ENCODE assay signal across 20 mouse cellular contexts in the genomic region with DNA sequence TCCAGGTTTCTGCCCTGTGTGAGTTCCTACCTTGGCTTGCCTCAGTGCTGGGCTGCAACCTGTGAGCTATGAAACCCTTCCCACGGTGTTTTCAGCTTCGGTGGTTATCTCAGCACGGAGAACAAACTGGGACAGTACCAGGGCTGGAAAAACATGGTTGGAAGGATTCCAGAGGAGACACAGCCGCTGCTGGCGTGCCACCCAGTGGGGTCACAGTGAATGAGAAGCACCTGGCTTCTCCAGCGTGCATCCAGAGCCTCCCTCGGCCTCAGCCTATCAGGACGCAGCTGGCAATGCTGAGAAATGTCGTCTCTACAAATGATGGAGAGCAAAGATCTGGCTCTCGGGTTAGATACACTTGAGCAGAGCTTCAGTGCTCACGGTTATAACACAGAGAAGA. TPM values are rescaled to one million over a fixed set of nuclear protein-coding genes. Genes with fewer than 3 reads are reported as not detected.
DNase-seq lines count a peak whose midpoint lies in the region; ATAC-seq and TF ChIP-seq lines count a peak whose summit lies in the region.
"Had no signal": no experiment of that assay in that cellular context is flagged by ENCODE, and none has a peak within 500 bp of the region (broad histone marks: within the 10 kb centered on the region; RNA-seq: fewer than 3 reads in every experiment).

No protein-coding gene starts in this region.

- H3K27ac ChIP-seq in gastrocnemius, adult 2 months = no peak overlapping the region; the same call in 1 of the 2 replicates
- H3K27ac ChIP-seq in kidney, embryonic 14.5 days (ENCODE audit: low read depth, low read length) = no peak overlapping the region
- H3K27ac ChIP-seq: heart, embryonic 15.5 days; hindbrain, embryonic 13.5 days; liver, embryonic 14.5 days; midbrain, embryonic 15.5 days had no signal

- intact Hi-C loops in gastrocnemius, adult 2 months (cut with DNase I) = no loop called here

- H3K9ac ChIP-seq in kidney, embryonic 14.5 days (ENCODE audit: low read depth, low read length) = no peak overlapping the region
- H3K9ac ChIP-seq: heart, embryonic 15.5 days; hindbrain, embryonic 13.5 days; liver, embryonic 14.5 days; midbrain, embryonic 15.5 days had no signal

- H3K4me2 ChIP-seq in kidney, embryonic 14.5 days (replicated peaks; ENCODE audit: low read depth, low read length) = no peak overlapping the region
- H3K4me2 ChIP-seq: heart, embryonic 15.5 days; hindbrain, embryonic 13.5 days; midbrain, embryonic 15.5 days had no signal

- H3K9me3 ChIP-seq in kidney, embryonic 14.5 days (ENCODE audit: control insufficient read depth, low read length) = peaks cover 4% of the 10 kb centered on the region; the same call in 1 of the 2 replicates
- H3K9me3 ChIP-seq: heart, embryonic 15.5 days; hindbrain, embryonic 13.5 days; midbrain, embryonic 15.5 days had no signal

- no peaks in the 10 kb centered on the region for H3K36me3 ChIP-seq in kidney, embryonic 14.5 days (ENCODE audit: control insufficient read depth, insufficient read depth, low read length)
- H3K36me3 ChIP-seq: heart, embryonic 15.5 days; hindbrain, embryonic 13.5 days; midbrain, embryonic 15.5 days had no signal

- H3K4me1 ChIP-seq in kidney, embryonic 14.5 days (ENCODE audit: control insufficient read depth, insufficient read depth, low read length) = no peaks in the 10 kb centered on the region
- H3K4me1 ChIP-seq: hindbrain, embryonic 13.5 days; midbrain, embryonic 15.5 days had no signal

- H3K27me3 ChIP-seq in kidney, embryonic 14.5 days (ENCODE audit: control insufficient read depth, insufficient read depth, low read length) = no peaks in the 10 kb centered on the region
- H3K27me3 ChIP-seq: midbrain, embryonic 15.5 days had no signal

- WGBS in kidney, embryonic 14.5 days = 68% methylated on average over 11 of the region's 11 CpGs

- ATAC-seq in kidney, embryonic 14.5 days (ENCODE audit: low FRiP score, low TSS enrichment) = no peak
- ATAC-seq: midbrain, embryonic 15.5 days had no signal

- DNase-seq in cerebellum, adult 11-12 months = peak; percentile 9
- no peak for DNase-seq in cerebellum, adult 8-10 months
- peak; percentile 19 for DNase-seq in gastrocnemius, adult 2 months
- no peak for DNase-seq in gastrocnemius, adult 8-10 months (ENCODE audit: low spot score in 2 of 2)
- peak; percentile 14 for DNase-seq in kidney, adult 18-20 months
- DNase-seq in cerebellum, postnatal 25 days = peak; percentile 20 to 26
- DNase-seq in urinary bladder, postnatal 25 days (ENCODE audit: low spot score) = no peak
- DNase-seq: adrenal gland, adult 2 months; gastrocnemius, postnatal 14 days; kidney, adult 9 months; thymus, postnatal 4 days had no signal

- no peak overlapping the region for H3K4me3 ChIP-seq in gastrocnemius, adult 2 months
- H3K4me3 ChIP-seq in kidney, embryonic 14.5 days (ENCODE audit: low read length) = no peak overlapping the region
- H3K4me3 ChIP-seq: erythroblast, embryonic 14.5 days; heart, embryonic 15.5 days; hindbrain, embryonic 13.5 days; midbrain, embryonic 15.5 days had no signal

- TF ChIP-seq CTCF in gastrocnemius, adult 2 months (IDR thresholded peaks at IDR 0.05) = no peak

RNA-seq across cellular contexts. Expression of a gene that starts 1.6 kb away (rescaled TPM):
- not detected for total RNA-seq in gastrocnemius, adult 2 months (2021)
- total RNA-seq in gastrocnemius, adult 8-10 months (2022) = not detected
- polyA plus RNA-seq in kidney, embryonic 14.5 days (2014; fragmentation: Nextera tagmentation; extraction: Ambion mirVana) = not detected in 2 replicates
- total RNA-seq: layer of hippocampus, adult 18-20 months; megakaryocyte, adult 5-6 weeks had no signal
- polyA plus RNA-seq: hindbrain, embryonic 13.5 days; limb, embryonic 11.5 days; midbrain, embryonic 15.5 days had no signal

RNA-seq across cellular contexts. Expression of a gene that starts 33.1 kb away (rescaled TPM):
- 100 to 1,000 TPM in 1 of 2 experiments, 10 to 100 TPM in 1; 31.1 to 100 TPM for total RNA-seq in gastrocnemius, adult 2 months (2021)
- total RNA-seq in gastrocnemius, adult 8-10 months (2022) = 10 to 100 TPM; 40.8 to 54.5 (median 43.3) TPM
- 0.06 and 0.35 TPM in 2 replicates for polyA plus RNA-seq in kidney, embryonic 14.5 days (2014; fragmentation: Nextera tagmentation; extraction: Ambion mirVana)
- total RNA-seq: megakaryocyte, adult 5-6 weeks had no signal
- polyA plus RNA-seq: erythroblast, embryonic 14.5 days had no signal

RNA-seq across cellular contexts. Expression of a gene that starts 40.3 kb away (rescaled TPM):
- under 1 TPM; 0.17 to 0.31 TPM for total RNA-seq in gastrocnemius, adult 2 months (2021)
- total RNA-seq in gastrocnemius, adult 8-10 months (2022) = under 1 TPM; 0.13 to 0.38 (median 0.28) TPM
- polyA plus RNA-seq in kidney, embryonic 14.5 days (2014; fragmentation: Nextera tagmentation; extraction: Ambion mirVana) = 0.46 and 1.1 TPM in 2 replicates
- polyA plus RNA-seq: erythroblast, embryonic 14.5 days had no signal

Comparison
In these comparisons a context has a peak if more than half of its experiments do, and no peak if none do; other contexts are left out.
1. DNase-seq: peak in cerebellum, adult 11-12 months (single experiment), gastrocnemius, adult 2 months (single experiment), kidney, adult 18-20 months (single experiment) and cerebellum, postnatal 25 days (2 of 2); none in cerebellum, adult 8-10 months (single experiment), gastrocnemius, adult 8-10 months (0 of 2) and urinary bladder, postnatal 25 days (single experiment).